Mouse (Mus musculus): ENCODE results near the gene Hmcn2.

The Hmcn2 gene

DNA sequence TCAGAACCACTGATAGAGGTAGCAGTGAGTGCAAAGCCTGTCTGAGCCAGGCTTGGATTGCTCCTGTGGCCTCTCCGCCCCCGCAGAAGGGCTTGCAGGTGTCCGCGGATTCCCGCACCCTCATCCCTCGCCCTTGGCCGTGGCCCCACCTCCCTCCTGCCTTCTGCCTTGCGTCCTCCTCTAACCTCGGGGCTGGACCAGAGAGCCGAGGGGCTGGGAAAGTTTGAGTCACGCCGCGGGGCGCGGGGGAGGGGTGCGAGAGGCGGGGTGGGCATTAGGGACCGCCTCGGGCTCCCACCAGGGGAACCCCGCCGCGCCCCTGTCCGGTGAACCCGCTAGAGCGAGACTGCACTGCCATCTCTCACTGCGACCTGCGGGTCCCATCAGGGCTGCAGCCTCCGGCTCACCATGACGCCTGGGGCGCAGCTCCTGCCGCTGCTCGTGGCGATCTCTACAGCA lies at the start of gene Hmcn2:
Gene Hmcn2, plus strand, starts transcription at position 409 of the 459 bp plus-strand sequence.
- DNase-seq (ENCODE audit: extremely low read depth, low read depth): no peak

DNA sequence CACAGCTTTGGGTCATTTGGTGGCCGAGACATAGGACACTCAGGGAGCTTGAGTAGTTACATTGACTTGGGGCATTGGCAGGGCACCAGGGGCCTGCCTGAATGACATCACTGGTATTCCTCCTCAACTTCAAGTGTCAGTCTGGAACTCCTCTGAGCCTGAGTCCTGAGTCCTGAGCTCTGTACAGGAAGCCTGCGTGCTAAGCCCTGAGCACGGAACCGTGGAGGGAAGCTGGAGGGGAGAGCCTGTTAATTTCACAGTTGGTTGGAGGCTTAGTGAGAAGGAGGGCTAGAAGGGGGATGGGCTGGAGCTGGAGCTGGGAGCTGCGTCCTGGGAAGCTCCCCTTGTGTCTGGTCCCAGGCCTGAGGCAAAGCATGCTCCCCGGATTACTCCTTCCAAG lies 46.8 kb upstream of the Hmcn2 start:
- DNase-seq (ENCODE audit: extremely low read depth, low read depth): no peak

DNA sequence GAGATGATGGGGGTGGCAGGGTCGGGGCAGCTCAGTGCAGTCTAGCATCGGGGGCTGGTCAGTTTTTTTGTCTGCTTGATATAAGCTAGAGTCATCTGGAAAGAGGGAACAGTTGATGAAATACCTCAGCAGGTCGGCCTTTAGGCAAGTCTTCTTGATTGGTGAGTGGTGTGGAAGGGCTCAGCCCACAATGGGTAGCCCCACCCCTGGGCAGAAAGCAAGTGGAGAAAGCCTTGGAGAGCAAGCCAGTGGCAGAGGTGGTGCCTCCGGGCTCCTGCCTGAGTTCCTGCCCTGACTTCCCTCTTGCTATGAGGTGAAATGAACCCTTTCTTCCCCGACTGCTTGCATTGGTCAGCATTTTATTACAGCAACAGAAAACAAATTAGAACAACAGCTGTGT lies 45.6 kb upstream of the Hmcn2 start:
- DNase-seq (ENCODE audit: extremely low read depth, low read depth): no peak

DNA sequence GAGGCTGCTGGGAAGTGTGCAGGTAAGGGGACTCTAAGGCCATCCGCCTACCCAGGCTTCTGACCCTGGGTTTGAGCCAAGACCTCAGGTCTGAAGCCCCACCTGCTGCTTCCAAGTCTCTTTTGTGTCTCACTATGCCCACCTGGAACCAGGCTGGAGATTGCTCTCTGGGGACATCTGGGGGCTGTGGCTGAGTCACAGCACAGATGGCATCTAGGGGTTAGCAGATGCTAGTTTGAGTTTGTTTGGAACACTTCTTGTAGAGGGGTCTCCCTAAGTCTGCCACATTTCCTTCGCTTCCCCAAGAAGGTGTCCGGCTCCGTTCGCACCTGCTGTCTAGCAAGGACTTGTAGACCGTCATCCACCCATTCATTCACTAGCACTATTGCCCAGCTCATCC lies 45.0 kb upstream of the Hmcn2 start:
- DNase-seq (ENCODE audit: extremely low read depth, low read depth): no peak

DNA sequence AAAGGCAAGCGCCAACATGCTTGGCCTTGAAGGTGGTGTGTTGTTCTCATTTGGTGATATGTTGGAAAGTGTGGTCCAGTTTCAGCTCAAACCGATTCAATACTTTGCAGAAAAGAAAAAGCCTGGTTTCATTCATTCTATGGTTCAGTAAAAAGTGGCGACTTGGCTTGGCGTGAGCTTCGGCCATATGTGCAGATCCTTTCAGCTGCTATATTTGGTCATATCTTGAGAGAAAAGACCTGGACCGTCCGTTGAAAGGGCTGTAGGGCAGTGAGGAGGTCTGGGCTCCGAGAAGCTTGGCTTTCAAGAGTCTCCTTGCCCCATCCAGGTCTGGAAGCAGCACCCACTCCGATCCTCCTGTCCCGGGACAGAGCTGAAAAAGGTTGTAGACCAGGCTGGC lies 44.4 kb upstream of the Hmcn2 start:
- no peak for DNase-seq (ENCODE audit: extremely low read depth, low read depth)

DNA sequence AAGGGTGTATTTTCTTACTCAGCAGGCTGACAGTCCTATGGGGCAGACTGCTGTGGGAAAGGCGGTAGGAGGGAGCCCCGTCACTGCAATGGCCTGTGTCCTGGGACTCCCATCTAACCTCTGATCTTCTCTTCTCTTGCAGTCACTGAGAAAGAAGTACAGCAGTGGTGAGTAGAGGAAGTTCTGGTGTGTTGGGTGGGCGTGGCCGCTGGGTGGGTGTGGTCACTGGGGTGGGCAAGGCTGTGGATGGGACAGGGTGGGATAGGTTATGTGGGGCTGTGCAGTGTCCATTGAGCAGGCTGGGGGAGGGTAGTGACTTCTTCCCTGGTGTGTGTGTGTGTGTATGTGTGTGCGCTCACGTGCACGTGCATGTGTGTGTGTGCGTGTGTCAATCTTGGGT lies 43.7 kb upstream of the Hmcn2 start:
- no peak for DNase-seq (ENCODE audit: extremely low read depth, low read depth)

DNA sequence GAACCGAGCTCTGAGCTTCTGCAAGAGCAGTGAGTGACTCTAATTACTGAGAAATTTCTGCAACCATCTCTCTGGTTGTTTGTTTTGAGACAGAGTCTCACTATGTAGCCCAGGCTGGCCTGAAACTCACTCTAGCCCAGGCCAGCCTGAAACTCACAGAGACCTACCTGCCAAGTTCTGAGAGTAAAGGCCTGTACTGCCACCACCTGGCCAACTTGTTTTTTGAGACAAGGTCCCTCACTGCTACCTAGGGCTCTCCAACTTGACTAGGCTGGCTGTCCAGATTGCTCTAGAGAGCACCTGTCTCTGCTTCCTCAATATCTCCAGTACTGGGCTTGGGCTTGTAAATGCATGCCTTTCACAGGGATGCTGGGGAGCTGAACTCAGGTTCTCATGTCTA lies 43.1 kb upstream of the Hmcn2 start:
- no peak for DNase-seq (ENCODE audit: extremely low read depth, low read depth)

DNA sequence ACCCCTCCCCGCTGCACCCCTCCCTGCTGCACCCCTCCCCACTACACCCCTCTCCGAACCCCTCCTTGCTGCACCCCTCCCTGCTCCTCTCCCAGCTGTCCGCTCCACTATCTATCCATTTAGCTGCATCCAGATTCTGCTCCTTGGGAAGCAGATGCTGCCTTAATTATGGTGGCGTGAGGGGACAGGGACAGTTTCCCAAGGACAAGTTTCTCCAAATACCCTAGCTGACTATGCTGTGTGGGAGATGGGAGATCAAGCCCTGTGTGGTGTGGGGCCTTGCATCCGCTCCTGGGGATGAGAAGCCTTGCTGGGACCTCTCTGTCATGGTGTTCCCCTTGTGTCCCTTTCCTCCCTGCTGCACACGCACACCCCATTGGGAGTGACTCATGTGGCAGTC lies 39.2 kb upstream of the Hmcn2 start:
- no peak for DNase-seq (ENCODE audit: extremely low read depth, low read depth)

DNA sequence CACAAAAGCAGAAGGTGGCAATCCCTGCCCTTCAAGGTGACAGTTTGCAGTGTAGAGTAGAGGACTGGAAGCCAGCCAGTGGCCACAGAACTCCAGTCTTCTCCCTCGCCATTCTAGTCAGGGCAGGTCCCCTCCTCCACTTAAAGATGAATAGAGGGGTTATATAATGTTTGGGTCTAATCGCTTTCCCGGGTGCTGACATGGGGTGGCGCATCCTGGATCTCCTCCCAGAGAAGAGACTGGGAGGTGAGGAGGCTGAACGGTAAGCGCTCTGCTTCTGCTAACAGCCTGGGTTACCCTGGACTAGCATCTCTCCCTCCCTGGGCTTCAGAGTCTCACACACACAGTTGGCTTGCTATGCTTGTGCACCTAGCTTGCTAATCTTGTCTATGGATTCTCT lies 36.4 kb upstream of the Hmcn2 start:
- DNase-seq (ENCODE audit: extremely low read depth, low read depth): no peak

DNA sequence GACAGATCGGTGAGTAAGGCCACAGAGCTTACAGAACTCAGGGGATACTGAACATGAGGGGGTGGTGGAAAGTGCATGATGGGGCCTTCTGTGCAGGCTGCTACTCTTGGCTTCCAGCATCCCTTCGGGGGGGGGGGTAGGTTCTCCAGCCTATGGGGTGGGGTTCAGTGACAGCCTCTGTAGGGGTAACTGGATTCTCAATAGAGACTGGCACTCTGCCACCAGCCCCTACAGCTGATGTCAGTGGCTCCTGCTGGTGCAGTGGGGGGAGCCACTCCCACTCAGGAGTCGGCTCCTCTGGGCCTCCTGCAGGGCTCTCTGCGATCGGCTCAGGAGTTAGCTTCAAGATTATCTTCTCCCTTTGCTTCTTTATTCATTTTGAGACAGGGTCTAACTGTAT lies 35.7 kb upstream of the Hmcn2 start:
- DNase-seq (ENCODE audit: extremely low read depth, low read depth): no peak

DNA sequence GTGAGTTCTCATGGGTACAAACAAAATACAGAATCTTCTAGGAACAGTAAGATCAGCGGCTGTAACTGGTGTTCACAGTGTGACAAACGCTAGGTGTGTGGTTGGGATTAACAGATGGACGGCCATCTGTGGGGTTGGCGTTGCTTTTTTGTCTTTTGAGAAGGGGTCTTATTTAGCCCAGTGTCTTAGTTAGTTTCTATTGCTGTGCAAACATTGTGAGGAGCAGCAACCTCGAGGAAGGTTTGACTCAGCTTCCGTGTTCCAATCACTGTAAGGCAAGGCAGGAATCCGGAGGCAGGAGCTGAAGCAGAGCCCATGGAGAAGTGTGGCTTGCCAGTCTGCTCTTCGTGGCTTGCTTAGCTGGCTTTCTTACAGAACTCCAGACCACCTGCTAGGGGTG lies 33.1 kb upstream of the Hmcn2 start:
- no peak for DNase-seq (ENCODE audit: extremely low read depth, low read depth)

DNA sequence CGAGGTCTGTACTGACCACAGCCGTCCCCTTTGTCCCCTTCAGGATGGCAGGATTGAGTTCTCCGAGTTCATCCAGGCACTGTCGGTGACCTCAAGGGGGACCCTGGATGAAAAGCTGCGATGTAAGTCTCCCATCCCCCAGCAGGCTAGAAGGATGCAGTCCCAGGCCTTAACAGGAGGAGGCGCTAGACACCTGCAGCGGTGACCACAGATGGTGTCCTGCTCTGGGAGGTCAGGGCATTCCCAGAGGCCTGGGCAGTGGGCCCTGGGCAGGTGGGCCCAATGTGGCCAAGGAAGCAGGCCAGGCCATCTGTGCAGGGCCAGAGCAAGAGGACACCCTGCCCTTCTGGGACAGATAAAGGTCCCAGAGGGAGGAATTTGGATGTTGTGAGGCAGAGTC lies 31.9 kb upstream of the Hmcn2 start:
- DNase-seq (ENCODE audit: extremely low read depth, low read depth): no peak

DNA sequence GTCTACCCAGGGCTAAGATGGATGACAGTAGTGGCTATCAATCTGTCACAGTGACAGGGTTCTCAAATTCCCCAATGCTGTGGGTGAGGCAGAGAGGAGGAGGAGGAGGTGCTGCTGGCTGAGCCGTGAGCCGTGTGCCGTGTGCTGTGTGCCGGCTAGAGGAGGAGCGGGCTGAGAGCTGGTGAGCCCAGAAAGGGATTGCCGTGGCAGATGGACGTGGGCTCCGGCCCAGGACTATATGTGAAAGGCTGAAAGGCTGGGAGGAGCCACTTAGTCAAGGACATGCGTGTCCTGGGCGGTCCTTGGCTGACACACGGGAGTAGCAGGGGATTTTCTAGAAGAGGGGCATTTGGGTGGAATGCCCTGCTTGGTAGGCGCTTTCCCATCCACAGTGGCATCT lies 31.3 kb upstream of the Hmcn2 start:
- no peak for DNase-seq (ENCODE audit: extremely low read depth, low read depth)

DNA sequence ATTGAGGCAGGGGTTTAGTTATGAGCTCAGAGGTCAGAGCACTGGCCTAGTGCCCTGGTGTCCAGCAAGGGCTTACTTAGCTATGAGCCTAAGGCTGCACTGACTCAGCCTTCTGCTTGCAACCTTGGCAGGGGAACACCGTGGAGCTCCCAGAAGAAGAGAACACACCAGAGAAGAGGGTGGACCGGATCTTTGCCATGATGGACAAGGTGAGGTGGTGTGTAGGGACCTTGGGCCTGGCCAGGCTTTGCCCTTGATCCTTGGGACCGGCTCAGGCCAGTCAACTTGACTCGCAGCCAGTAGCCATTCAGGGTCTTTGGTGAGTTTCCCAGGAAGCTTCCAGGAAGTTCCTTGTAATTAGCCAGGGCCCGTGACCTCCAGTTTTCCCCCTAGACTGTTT lies 29.7 kb upstream of the Hmcn2 start:
- no peak for DNase-seq (ENCODE audit: extremely low read depth, low read depth)

DNA sequence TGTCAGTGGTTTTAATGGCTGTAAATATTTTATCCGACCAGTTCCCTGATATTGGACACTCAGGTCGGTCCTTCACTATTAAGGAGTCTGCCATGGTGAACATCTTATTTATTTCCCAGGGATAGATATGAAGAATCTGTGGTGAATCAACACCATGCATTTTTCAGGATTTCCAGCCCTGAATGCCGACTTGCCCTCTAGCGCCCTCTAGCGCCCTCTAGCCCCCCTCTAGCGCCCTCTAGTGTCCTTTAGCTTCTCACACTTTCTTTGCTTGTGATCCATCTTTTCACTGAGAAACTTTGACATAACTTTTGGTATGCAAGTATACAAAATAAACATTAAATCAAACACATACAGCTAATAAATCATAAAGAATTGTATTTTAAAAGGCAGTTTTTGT lies 22.8 kb upstream of the Hmcn2 start:
- DNase-seq (ENCODE audit: extremely low read depth, low read depth): peak; percentile 14

DNA sequence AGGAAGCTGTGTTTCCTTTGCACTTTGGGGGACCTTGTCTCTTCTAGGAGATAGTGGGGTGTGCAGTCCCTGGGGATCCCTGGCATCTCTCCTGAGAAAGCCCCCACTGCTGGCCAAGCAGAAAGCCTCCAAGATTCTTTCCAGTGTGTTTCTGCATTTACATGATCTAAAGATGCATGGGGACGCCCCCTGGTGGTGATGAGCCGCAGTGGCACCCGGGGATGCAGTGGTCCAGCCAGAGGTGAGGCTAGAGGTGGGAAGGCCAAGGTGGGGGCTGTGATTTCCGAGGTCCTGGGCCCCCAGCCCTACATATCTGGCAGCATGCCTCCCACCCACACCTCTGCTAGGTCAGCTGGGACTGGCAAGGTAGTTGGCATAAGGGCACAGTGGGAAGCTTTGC lies 19.2 kb upstream of the Hmcn2 start:
- DNase-seq (ENCODE audit: extremely low read depth, low read depth): peak; percentile 16

DNA sequence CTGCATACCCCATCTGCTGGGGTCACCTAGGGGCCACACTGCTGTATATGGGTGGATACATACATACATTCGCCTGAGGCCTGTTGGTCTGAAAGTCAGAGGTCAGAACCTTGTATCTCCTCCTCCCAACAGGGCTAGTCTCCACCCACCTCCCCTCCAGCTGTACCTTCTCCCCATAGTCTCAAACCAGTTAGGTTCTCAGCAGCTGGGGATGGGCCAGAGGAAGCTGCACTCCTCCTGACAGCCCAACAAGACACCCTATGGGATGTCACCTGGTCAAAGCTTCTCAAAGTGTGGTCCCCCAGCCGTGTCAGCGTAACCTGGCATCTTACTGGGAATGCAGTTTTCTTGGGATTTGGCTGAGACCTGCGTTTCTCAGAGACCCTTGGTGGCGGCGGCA lies 17.8 kb upstream of the Hmcn2 start:
- no peak for DNase-seq (ENCODE audit: extremely low read depth, low read depth)

DNA sequence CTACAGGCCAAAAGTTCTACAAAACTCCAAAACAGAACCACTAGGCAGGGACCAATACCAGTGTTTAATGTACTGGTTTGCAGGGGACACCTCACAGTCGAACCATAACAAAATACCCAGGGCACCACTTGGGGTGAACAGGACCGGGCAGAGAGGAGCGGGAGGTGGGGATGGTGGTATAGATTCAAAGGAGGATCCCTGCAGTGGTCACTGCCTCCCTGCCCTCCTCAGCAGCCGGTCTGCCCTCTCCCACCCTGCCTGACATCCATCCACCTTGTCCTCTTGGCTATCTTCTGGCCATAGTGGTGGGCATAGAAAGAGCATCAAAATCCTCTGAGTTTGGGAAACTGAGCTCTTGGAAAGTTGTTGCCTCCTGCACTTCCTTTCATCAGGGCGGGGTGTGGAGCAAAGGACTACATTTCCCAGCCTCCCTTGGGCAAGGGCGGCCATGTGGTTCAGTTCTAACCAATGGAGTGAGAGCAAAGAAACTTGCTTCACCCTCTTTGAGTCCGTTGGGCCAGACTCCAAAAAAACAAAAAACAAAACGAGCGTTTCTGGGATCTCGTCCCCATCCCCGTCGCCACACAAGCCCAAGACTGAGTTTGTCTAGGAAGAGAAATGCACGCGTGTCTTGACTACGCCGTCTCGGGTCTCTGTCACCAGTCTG lies 16.5 kb upstream of the Hmcn2 start:
- peak; percentile 30 for DNase-seq (ENCODE audit: extremely low read depth, low read depth)

DNA sequence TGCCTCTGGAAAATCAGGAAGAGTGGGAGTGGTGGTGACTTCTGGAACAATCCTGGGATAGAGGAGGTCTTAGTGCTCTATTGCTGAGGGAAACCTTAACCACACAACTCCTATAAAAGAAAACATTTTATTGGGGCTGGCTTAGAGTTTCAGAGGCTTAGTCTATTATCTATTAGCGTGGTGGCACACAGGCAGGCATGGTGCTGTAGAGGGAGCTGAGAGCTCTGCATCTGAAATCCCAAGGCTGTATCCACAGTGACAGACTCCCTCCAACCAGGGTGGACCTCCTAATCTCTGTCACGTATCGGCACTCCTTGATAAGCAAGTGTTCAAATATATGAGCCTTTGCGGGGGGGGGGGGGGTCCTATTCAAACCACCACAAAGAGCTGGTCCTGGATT lies 15.4 kb upstream of the Hmcn2 start:
- DNase-seq (ENCODE audit: extremely low read depth, low read depth): no peak

DNA sequence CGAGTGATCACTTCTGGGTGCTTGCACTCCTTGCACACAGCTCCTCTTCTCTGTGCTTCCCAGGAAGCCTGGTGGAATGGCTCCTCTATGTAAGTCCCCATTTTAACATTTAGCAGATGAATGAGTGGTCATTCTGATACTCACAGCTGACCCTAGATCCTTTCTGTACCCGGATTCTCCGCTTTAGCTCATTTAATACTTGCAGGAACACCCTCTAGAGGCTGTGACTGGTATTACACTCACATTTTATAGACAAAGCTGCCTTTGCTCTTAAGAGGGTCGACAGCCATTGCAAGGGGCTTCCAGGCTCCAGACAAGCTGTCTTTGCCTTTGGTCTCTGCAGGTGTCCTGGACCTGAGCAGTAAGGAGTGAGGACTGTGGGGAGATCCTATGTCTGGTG lies 14.9 kb upstream of the Hmcn2 start:
- peak; percentile 54 for DNase-seq (ENCODE audit: extremely low read depth, low read depth)

DNA sequence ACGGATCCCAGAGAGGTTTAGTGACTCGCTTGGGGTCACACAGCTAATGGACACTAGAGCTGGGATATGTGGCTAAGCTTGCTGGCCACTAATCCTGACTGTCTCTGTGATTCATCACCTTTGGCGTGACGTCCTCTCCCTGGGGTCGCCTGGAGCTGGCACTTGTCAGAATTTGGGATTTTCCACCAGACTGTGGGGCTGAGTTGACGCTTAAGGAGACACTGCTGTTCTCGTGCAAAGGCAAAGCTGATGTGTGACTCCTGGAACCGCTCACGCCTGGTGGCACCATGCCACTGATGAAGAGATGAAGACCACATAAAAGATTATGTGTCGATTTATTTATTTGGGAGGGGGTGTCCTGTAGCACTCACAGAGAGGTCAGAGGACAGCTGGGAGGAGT lies 14.2 kb upstream of the Hmcn2 start:
- no peak for DNase-seq (ENCODE audit: extremely low read depth, low read depth)

DNA sequence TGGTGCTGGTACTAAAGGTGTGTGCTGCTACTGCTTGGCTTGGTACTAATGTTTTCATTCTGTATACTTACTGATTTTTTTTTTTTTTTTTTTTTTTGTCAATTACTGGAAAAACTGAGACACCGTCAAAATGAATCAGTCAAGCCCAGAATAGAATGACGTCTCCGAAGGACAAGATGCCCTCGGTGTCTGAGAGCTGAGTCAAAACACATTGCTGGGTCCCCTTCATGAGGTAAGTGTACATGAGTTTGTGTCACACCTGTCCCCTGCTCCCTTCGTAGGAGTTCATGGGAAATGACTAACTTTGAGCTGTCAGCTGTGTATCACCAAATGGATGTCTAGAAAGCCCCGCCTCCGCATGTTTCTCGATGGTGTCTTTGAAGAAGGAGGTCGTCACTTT lies 11.0 kb upstream of the Hmcn2 start:
- no peak for DNase-seq (ENCODE audit: extremely low read depth, low read depth)

DNA sequence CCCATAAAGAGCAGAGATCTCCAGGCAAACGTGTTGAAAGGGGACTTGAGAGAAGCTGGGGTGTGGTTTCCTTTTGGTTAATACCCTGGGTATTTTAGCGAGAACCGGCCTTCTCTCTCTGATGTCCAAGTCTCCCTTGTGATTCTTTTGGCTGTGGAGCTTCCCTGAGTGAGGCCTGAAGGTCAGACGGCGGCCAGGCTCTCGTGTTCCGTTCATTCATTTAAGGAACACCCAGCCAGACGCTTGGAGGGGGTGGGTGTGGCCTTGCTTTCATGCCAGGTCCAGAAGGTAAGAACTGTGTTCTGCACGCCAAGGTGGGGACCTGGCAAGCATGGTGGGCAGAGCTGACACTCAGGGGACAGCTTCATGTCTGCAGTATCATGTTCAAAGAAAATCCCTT lies 10.0 kb upstream of the Hmcn2 start:
- DNase-seq (ENCODE audit: extremely low read depth, low read depth): no peak
